Mouse (Mus musculus) lung, postnatal 0 days (tissue): ENCODE measurements around the gene Tmc1.

Experiments
- CTCF ChIP-seq: IDR thresholded peaks from 2 replicates; pipeline ENCODE4 v1.5.1; 2016; ENCODE audit warnings: antibody characterized with exemption, mild to moderate bottlenecking
- EP300 ChIP-seq: IDR thresholded peaks from 2 replicates; pipeline ENCODE4 v1.6.1; 2016; ENCODE audit warnings: antibody characterized with exemption, mild to moderate bottlenecking, control low read depth

- no peak for TF ChIP-seq CTCF
- TF ChIP-seq EP300, result no peak
These were observed 25.2 kb upstream of the Tmc1 start for GRCm38 (mm10) chr19:20979244-20979643.
